Mouse (Mus musculus): ENCODE measurements around the gene Exosc5.

DNA sequence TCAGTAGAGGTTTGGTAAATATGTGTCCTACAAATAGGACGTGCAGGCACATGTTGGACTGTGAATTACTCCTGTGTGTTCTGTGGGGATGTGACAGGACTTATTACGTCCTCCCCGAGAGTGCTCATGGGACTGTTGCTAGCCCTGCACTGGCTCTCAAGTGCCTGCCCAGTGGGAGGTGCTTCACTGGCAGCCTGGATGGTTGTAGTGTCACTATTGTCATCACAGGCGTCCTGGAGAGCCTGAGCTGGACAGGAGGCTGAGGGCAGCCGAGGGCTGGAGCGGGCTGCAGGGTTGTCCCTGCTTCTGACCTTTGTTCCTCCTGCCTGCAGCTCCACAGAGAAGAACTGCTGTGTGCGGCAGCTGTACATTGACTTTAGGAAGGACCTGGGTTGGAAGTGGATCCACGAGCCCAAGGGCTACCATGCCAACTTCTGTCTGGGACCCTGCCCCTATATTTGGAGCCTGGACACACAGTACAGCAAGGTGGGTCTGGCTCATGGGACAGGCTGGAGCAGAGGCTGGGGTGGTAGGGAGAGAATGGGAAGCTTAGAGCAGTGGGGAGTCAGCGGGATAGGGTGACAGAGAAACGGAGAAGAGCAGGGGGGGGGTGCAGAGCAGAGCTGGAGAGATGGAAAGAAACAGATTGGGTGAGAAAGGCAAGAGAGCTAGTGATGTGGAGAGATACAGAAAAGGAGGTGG, 45.0 kb downstream of the Exosc5 start:
- TF ChIP-seq CTCF (IDR thresholded peaks at IDR 0.05; ENCODE audit: borderline replicate concordance, insufficient read depth, low read depth, low read length) = no peak
- TF ChIP-seq POLR2A (IDR thresholded peaks at IDR 0.05; ENCODE audit: borderline replicate concordance, insufficient read depth, low read length) = no peak

All from cerebellum, adult 2 months (tissue).